Mouse (Mus musculus): ENCODE results near the gene Hes1. TPM values are rescaled to one million over a fixed set of nuclear protein-coding genes. Genes with fewer than 3 reads are reported as not detected.
A peak's percentile ranks its signal among the peaks of the same experiment; 100 is the strongest.

The Hes1 gene
- polyA plus RNA-seq, 1 experiment from 2014 or later = 56.8 TPM

DNA sequence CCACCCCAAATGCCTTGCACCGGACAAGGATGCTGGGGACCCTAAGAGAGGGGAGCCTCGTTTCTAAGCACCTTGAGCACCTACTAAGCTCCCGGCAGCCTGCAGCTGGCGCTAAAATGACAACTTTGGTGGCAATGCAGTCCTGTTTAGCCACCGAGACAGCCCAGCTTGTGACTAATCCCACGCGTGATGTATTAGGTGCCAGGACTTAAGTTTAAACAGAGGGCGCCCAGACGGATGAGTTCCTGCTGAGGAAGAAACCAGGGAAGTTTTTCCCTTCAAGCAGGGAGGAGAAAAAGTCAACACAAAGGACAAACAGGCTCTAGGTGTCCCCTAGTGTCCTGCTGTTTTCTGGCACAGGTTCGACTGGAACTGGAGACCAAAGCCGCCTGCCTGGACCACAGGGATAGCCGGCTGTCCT lies 6.6 kb downstream of the Hes1 start:
- peaks cover 11% of the 10 kb centered on the region; the same call in 1 of the 2 replicates for H3K27me3 ChIP-seq (ENCODE audit: control insufficient read depth, insufficient read depth, low read length)
- H3K27ac ChIP-seq (ENCODE audit: low read depth, low read length) = peak overlapping the region; percentile 87
- H3K36me3 ChIP-seq (ENCODE audit: control insufficient read depth, insufficient read depth, low read length) = no peaks in the 10 kb centered on the region
- H3K4me1 ChIP-seq (ENCODE audit: control insufficient read depth, insufficient read depth, low read length) = peaks cover 23% of the 10 kb centered on the region
- peak overlapping the region; percentile 39 for H3K4me3 ChIP-seq (ENCODE audit: low read depth, low read length)
- peak overlapping the region; percentile 62 for H3K9ac ChIP-seq (ENCODE audit: low read length)
- 3% methylated on average over 12 of the region's 12 CpGs for WGBS
- peak overlapping the region; percentile 65 for H3K4me2 ChIP-seq (ENCODE audit: low read depth)
- no peaks in the 10 kb centered on the region for H3K9me3 ChIP-seq (ENCODE audit: control insufficient read depth, low read length)
- DNase-seq (ENCODE audit: low spot score) (no peak), ATAC-seq (ENCODE audit: insufficient read depth, low FRiP score, low TSS enrichment) (no peak; the same call in 1 of the 2 replicates)

DNA sequence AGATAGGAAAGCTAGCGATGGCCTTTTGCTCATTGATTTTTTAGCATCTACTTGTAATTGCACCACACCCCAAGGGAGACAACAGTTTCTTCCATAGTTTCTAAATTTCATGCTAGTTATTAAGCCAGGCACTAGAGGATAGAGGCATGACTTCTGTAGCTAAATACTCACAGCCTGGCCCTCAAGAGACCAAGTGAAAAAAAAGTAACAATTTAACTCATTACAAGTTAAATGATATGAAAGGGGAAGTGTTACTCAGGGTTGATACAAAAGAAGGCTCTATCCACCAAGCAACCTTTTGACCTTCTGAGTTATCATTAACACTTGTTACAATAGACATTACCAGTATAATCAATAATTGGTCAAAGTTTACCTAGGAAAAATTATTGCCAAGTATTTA lies 9.1 kb downstream of the Hes1 start:
- Histone ChIP-seq H3K9ac (ENCODE audit: low read length) (no peak overlapping the region), H3K36me3 (ENCODE audit: control insufficient read depth, insufficient read depth, low read length) (no peaks in the 10 kb centered on the region), H3K27me3 (ENCODE audit: control insufficient read depth, insufficient read depth, low read length) (peaks cover 7% of the 10 kb centered on the region; the same call in 1 of the 2 replicates), H3K27ac (ENCODE audit: low read depth, low read length) (no peak overlapping the region), H3K4me3 (ENCODE audit: low read depth, low read length) (no peak overlapping the region), H3K4me2 (ENCODE audit: low read depth) (no peak overlapping the region), H3K9me3 (ENCODE audit: control insufficient read depth, low read length) (no peaks in the 10 kb centered on the region), H3K4me1 (ENCODE audit: control insufficient read depth, insufficient read depth, low read length) (peaks cover 20% of the 10 kb centered on the region)
- DNase-seq (ENCODE audit: low spot score) (no peak), ATAC-seq (ENCODE audit: insufficient read depth, low FRiP score, low TSS enrichment) (no peak)
- WGBS = 93% methylated on average over 1 of the region's 1 CpGs

DNA sequence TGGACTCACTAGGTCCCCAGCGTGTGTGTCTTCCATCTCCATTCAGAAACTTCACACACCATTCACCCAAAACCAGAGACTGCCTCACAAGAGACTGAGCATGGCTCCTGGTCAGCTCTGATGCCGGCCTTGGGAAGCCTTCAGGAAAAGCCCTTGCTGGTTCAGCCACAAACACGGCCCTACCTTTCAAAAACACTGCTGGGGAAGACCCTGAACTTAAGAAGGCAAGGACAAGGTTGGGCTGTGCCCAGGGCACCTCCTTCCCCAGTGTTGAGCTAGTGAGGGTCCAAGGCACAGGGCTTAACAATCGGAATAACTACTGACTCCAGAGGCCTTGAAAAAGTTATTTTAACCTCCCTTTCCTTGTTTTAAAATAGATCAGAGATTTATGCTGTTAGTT lies 17.3 kb downstream of the Hes1 start:
- Histone ChIP-seq H3K36me3 (ENCODE audit: control insufficient read depth, insufficient read depth, low read length) (no peaks in the 10 kb centered on the region), H3K4me3 (ENCODE audit: low read depth, low read length) (no peak overlapping the region), H3K27ac (ENCODE audit: low read depth, low read length) (no peak overlapping the region), H3K27me3 (ENCODE audit: control insufficient read depth, insufficient read depth, low read length) (0 out of 2 replicates have a peak, but pooled peaks cover 2% of the 10 kb centered on the region), H3K4me1 (ENCODE audit: control insufficient read depth, insufficient read depth, low read length) (no peaks in the 10 kb centered on the region), H3K9me3 (ENCODE audit: control insufficient read depth, low read length) (no peaks in the 10 kb centered on the region), H3K9ac (ENCODE audit: low read length) (no peak overlapping the region), H3K4me2 (ENCODE audit: low read depth) (no peak overlapping the region)
- ATAC-seq (ENCODE audit: insufficient read depth, low FRiP score, low TSS enrichment) (no peak), DNase-seq (ENCODE audit: low spot score) (no peak)
- 64% methylated on average over 4 of the region's 4 CpGs for WGBS

DNA sequence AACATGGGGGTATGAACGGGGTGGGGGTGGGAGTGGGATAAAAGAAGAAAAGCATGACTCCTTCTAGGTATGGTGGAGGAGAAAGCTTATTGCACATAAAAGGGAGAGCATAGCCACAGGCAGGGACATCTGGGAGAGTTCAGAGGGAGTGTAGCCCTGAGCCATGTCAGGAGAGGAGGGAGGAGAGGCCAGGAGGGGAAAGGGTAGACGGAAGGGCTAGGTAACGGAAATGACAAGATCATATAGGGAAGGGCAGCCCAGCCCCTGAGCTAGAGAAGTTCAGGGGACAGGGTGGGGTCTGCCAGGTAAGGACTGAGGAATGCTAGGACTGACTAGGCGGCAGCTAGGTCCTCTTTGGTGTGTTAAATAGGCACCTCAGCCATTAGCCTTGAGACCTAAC lies 17.8 kb downstream of the Hes1 start:
- H3K4me2 ChIP-seq (ENCODE audit: low read depth) = no peak overlapping the region
- H3K36me3 ChIP-seq (ENCODE audit: control insufficient read depth, insufficient read depth, low read length) = no peaks in the 10 kb centered on the region
- 0 out of 2 replicates have a peak, but pooled peaks cover 2% of the 10 kb centered on the region for H3K27me3 ChIP-seq (ENCODE audit: control insufficient read depth, insufficient read depth, low read length)
- DNase-seq (ENCODE audit: low spot score) (no peak), ATAC-seq (ENCODE audit: insufficient read depth, low FRiP score, low TSS enrichment) (no peak)
- WGBS = 71% methylated on average over 4 of the region's 4 CpGs
- H3K27ac ChIP-seq (ENCODE audit: low read depth, low read length) = no peak overlapping the region
- no peaks in the 10 kb centered on the region for H3K4me1 ChIP-seq (ENCODE audit: control insufficient read depth, insufficient read depth, low read length)
- no peak overlapping the region for H3K9ac ChIP-seq (ENCODE audit: low read length)
- H3K4me3 ChIP-seq (ENCODE audit: low read depth, low read length) = no peak overlapping the region
- H3K9me3 ChIP-seq (ENCODE audit: control insufficient read depth, low read length) = no peaks in the 10 kb centered on the region

- 0 out of 2 replicates have a peak, but pooled peaks cover 2% of the 10 kb centered on the region for H3K27me3 ChIP-seq (ENCODE audit: control insufficient read depth, insufficient read depth, low read length)
- no peak for ATAC-seq (ENCODE audit: insufficient read depth, low FRiP score, low TSS enrichment)
- 94% methylated on average over 8 of the region's 8 CpGs for WGBS
Measured at GRCm38 (mm10) chr16:30082965-30083364, 18.8 kb downstream of the Hes1 start.

GRCm38 (mm10) chr16:30083536-30083935 lies 19.4 kb downstream of the Hes1 start:
- ATAC-seq (ENCODE audit: insufficient read depth, low FRiP score, low TSS enrichment) (no peak), DNase-seq (ENCODE audit: low spot score) (no peak)
- no peak overlapping the region for H3K9ac ChIP-seq (ENCODE audit: low read length)
- 47% methylated on average over 3 of the region's 3 CpGs for WGBS
- no peak overlapping the region for H3K4me3 ChIP-seq (ENCODE audit: low read depth, low read length)
- H3K4me1 ChIP-seq (ENCODE audit: control insufficient read depth, insufficient read depth, low read length) = no peaks in the 10 kb centered on the region
- H3K4me2 ChIP-seq (ENCODE audit: low read depth) = no peak overlapping the region
- no peak overlapping the region for H3K27ac ChIP-seq (ENCODE audit: low read depth, low read length)
- no peaks in the 10 kb centered on the region for H3K9me3 ChIP-seq (ENCODE audit: control insufficient read depth, low read length)
- H3K36me3 ChIP-seq (ENCODE audit: control insufficient read depth, insufficient read depth, low read length) = no peaks in the 10 kb centered on the region
- H3K27me3 ChIP-seq (ENCODE audit: control insufficient read depth, insufficient read depth, low read length) = 0 out of 2 replicates have a peak, but pooled peaks cover 2% of the 10 kb centered on the region

More at GRCm38 (mm10) chr16:30082965-30083364, 18.8 kb downstream of the Hes1 start:
- no peak for DNase-seq (ENCODE audit: low spot score)
- no peak overlapping the region for H3K4me2 ChIP-seq (ENCODE audit: low read depth)
- no peaks in the 10 kb centered on the region for H3K9me3 ChIP-seq (ENCODE audit: control insufficient read depth, low read length)
- H3K36me3 ChIP-seq (ENCODE audit: control insufficient read depth, insufficient read depth, low read length) = no peaks in the 10 kb centered on the region
- no peaks in the 10 kb centered on the region for H3K4me1 ChIP-seq (ENCODE audit: control insufficient read depth, insufficient read depth, low read length)
- H3K27ac ChIP-seq (ENCODE audit: low read depth, low read length) = no peak overlapping the region
- no peak overlapping the region for H3K4me3 ChIP-seq (ENCODE audit: low read depth, low read length)
- H3K9ac ChIP-seq (ENCODE audit: low read length) = no peak overlapping the region

- H3K27me3 ChIP-seq (ENCODE audit: control insufficient read depth, insufficient read depth, low read length) = no peaks in the 10 kb centered on the region
- H3K4me2 ChIP-seq (ENCODE audit: low read depth) = no peak overlapping the region
- 85% methylated on average over 5 of the region's 5 CpGs for WGBS
- no peak overlapping the region for H3K9ac ChIP-seq (ENCODE audit: low read length)
- no peak overlapping the region for H3K4me3 ChIP-seq (ENCODE audit: low read depth, low read length)
- H3K27ac ChIP-seq (ENCODE audit: low read depth, low read length) = no peak overlapping the region
- DNase-seq (ENCODE audit: low spot score) = no peak
- no peaks in the 10 kb centered on the region for H3K9me3 ChIP-seq (ENCODE audit: control insufficient read depth, low read length)
- H3K36me3 ChIP-seq (ENCODE audit: control insufficient read depth, insufficient read depth, low read length) = no peaks in the 10 kb centered on the region
- no peak for ATAC-seq (ENCODE audit: insufficient read depth, low FRiP score, low TSS enrichment)
- no peaks in the 10 kb centered on the region for H3K4me1 ChIP-seq (ENCODE audit: control insufficient read depth, insufficient read depth, low read length)
Measured at GRCm38 (mm10) chr16:30088646-30089045, 24.5 kb downstream of the Hes1 start.

GRCm38 (mm10) chr16:30090200-30090865 lies 26.1 kb downstream of the Hes1 start:
- ATAC-seq (ENCODE audit: insufficient read depth, low FRiP score, low TSS enrichment) = no peak
- Histone ChIP-seq H3K9me3 (ENCODE audit: control insufficient read depth, low read length) (no peaks in the 10 kb centered on the region), H3K4me3 (ENCODE audit: low read depth, low read length) (no peak overlapping the region), H3K27me3 (ENCODE audit: control insufficient read depth, insufficient read depth, low read length) (no peaks in the 10 kb centered on the region), H3K4me1 (ENCODE audit: control insufficient read depth, insufficient read depth, low read length) (no peaks in the 10 kb centered on the region), H3K4me2 (ENCODE audit: low read depth) (no peak overlapping the region), H3K9ac (ENCODE audit: low read length) (no peak overlapping the region), H3K27ac (ENCODE audit: low read depth, low read length) (no peak overlapping the region), H3K36me3 (ENCODE audit: control insufficient read depth, insufficient read depth, low read length) (no peaks in the 10 kb centered on the region)
- no peak for DNase-seq (ENCODE audit: low spot score)
- WGBS = 90% methylated on average over 9 of the region's 9 CpGs

GRCm38 (mm10) chr16:30096050-30096449 lies 31.9 kb downstream of the Hes1 start:
- Histone ChIP-seq H3K36me3 (ENCODE audit: control insufficient read depth, insufficient read depth, low read length) (no peaks in the 10 kb centered on the region), H3K9me3 (ENCODE audit: control insufficient read depth, low read length) (no peaks in the 10 kb centered on the region), H3K4me1 (ENCODE audit: control insufficient read depth, insufficient read depth, low read length) (peaks cover 3% of the 10 kb centered on the region; the same call in 1 of the 2 replicates), H3K4me3 (ENCODE audit: low read depth, low read length) (no peak overlapping the region), H3K9ac (ENCODE audit: low read length) (no peak overlapping the region), H3K27ac (ENCODE audit: low read depth, low read length) (no peak overlapping the region), H3K4me2 (ENCODE audit: low read depth) (no peak overlapping the region), H3K27me3 (ENCODE audit: control insufficient read depth, insufficient read depth, low read length) (no peaks in the 10 kb centered on the region)
- no peak for ATAC-seq (ENCODE audit: insufficient read depth, low FRiP score, low TSS enrichment)
- 73% methylated on average over 3 of the region's 3 CpGs for WGBS
- no peak for DNase-seq (ENCODE audit: low spot score)
